ENCODE assay signal across 9 mouse cellular contexts in genomic region chr1:184289733-184290416, GRCm38 (mm10).
DNase-seq lines count a peak whose midpoint lies in the region; ATAC-seq and TF ChIP-seq lines count a peak whose summit lies in the region.
"Had no signal": no experiment of that assay in that cellular context is flagged by ENCODE, and none has a peak within 500 bp of the region (broad histone marks: within the 10 kb centered on the region; RNA-seq: fewer than 3 reads in every experiment).

No protein-coding gene starts in this region.

- H3K27me3 ChIP-seq in hindbrain, embryonic 14.5 days (ENCODE audit: control insufficient read depth, insufficient read depth, low read length): no peaks in the 10 kb centered on the region
- H3K27me3 ChIP-seq in hindbrain, embryonic 11.5 days (ENCODE audit: control insufficient read depth, insufficient read depth, low read length): no peaks in the 10 kb centered on the region
- H3K27me3 ChIP-seq in heart, embryonic 10.5 days (ENCODE audit: insufficient read depth, poor library complexity, severe bottlenecking): no peaks in the 10 kb centered on the region
- H3K27me3 ChIP-seq in liver, postnatal 0 days (ENCODE audit: insufficient read depth, low read length): no peaks in the 10 kb centered on the region

- ATAC-seq in hindbrain, embryonic 14.5 days (ENCODE audit: low FRiP score): no peak
- no peak for ATAC-seq in hindbrain, embryonic 11.5 days (ENCODE audit: low FRiP score)
- peak; percentile 49; the same call in 1 of the 2 replicates for ATAC-seq in liver, postnatal 0 days

- H3K27ac ChIP-seq in hindbrain, embryonic 14.5 days: no peak overlapping the region
- no peak overlapping the region for H3K27ac ChIP-seq in hindbrain, embryonic 11.5 days (ENCODE audit: low read depth, low read length)
- H3K27ac ChIP-seq in heart, embryonic 10.5 days: no peak overlapping the region
- H3K27ac ChIP-seq in liver, postnatal 0 days (ENCODE audit: low read depth): no peak overlapping the region
- H3K27ac ChIP-seq: limb, embryonic 13.5 days had no signal

- H3K36me3 ChIP-seq in hindbrain, embryonic 14.5 days (replicated peaks; ENCODE audit: control insufficient read depth, insufficient read depth): no peaks in the 10 kb centered on the region
- no peaks in the 10 kb centered on the region for H3K36me3 ChIP-seq in hindbrain, embryonic 11.5 days (ENCODE audit: control insufficient read depth, insufficient read depth, low read length)
- no peaks in the 10 kb centered on the region for H3K36me3 ChIP-seq in heart, embryonic 10.5 days
- no peaks in the 10 kb centered on the region for H3K36me3 ChIP-seq in liver, postnatal 0 days (replicated peaks; ENCODE audit: insufficient read depth, low read length)
- H3K36me3 ChIP-seq: limb, embryonic 13.5 days had no signal

- no peak overlapping the region for H3K4me2 ChIP-seq in hindbrain, embryonic 14.5 days (replicated peaks)
- H3K4me2 ChIP-seq in hindbrain, embryonic 11.5 days (replicated peaks; ENCODE audit: low read depth, low read length): no peak overlapping the region
- H3K4me2 ChIP-seq in liver, postnatal 0 days (ENCODE audit: low read depth, low read length): no peak overlapping the region
- H3K4me2 ChIP-seq: limb, embryonic 13.5 days had no signal

- no peak for TF ChIP-seq CTCF in liver, postnatal 0 days (IDR thresholded peaks at IDR 0.05; ENCODE audit: low read depth)

- H3K9me3 ChIP-seq in hindbrain, embryonic 14.5 days (ENCODE audit: control insufficient read depth, low read length): no peaks in the 10 kb centered on the region
- H3K9me3 ChIP-seq in hindbrain, embryonic 11.5 days (ENCODE audit: control insufficient read depth, low read length): no peaks in the 10 kb centered on the region
- no peaks in the 10 kb centered on the region for H3K9me3 ChIP-seq in heart, embryonic 10.5 days
- H3K9me3 ChIP-seq in liver, postnatal 0 days (ENCODE audit: low read length): no peaks in the 10 kb centered on the region
- H3K9me3 ChIP-seq: limb, embryonic 13.5 days had no signal

- no peak overlapping the region for H3K4me3 ChIP-seq in hindbrain, embryonic 14.5 days (replicated peaks; ENCODE audit: low read length)
- no peak overlapping the region for H3K4me3 ChIP-seq in hindbrain, embryonic 11.5 days (ENCODE audit: low read depth, low read length)
- H3K4me3 ChIP-seq in heart, embryonic 10.5 days: no peak overlapping the region
- no peak overlapping the region for H3K4me3 ChIP-seq in liver, postnatal 0 days (ENCODE audit: low read depth, low read length)
- H3K4me3 ChIP-seq: limb, embryonic 13.5 days had no signal

- H3K9ac ChIP-seq in hindbrain, embryonic 14.5 days: no peak overlapping the region
- no peak overlapping the region for H3K9ac ChIP-seq in hindbrain, embryonic 11.5 days (ENCODE audit: low read depth, low read length)
- no peak overlapping the region for H3K9ac ChIP-seq in liver, postnatal 0 days (replicated peaks)
- H3K9ac ChIP-seq: limb, embryonic 13.5 days had no signal

- TF ChIP-seq EP300 in liver, postnatal 0 days (IDR thresholded peaks at IDR 0.05; ENCODE audit: low read depth): peak; percentile 70

- no peaks in the 10 kb centered on the region for H3K4me1 ChIP-seq in hindbrain, embryonic 14.5 days (replicated peaks; ENCODE audit: control insufficient read depth, insufficient read depth, low read length)
- H3K4me1 ChIP-seq in hindbrain, embryonic 11.5 days (replicated peaks; ENCODE audit: control insufficient read depth, insufficient read depth, low read length): no peaks in the 10 kb centered on the region
- H3K4me1 ChIP-seq in heart, embryonic 10.5 days: no peaks in the 10 kb centered on the region
- H3K4me1 ChIP-seq in liver, postnatal 0 days (ENCODE audit: insufficient read depth): no peaks in the 10 kb centered on the region
- H3K4me1 ChIP-seq: limb, embryonic 13.5 days had no signal

- peak; percentile 48 for DNase-seq in hindbrain, embryonic 14.5 days (ENCODE audit: low spot score)
- DNase-seq in hindbrain, embryonic 11.5 days (ENCODE audit: low spot score): no peak
- DNase-seq in adrenal gland, adult 18-20 months (ENCODE audit: low spot score in 2 of 2): peak; percentile 17 to 32
- peak; percentile 51 for DNase-seq in heart, embryonic 10.5 days (ENCODE audit: low spot score)
- peak; percentile 29 for DNase-seq in liver, postnatal 0 days
- no peak for DNase-seq in cerebellum, adult 8-10 months
- no peak for DNase-seq in left cerebral cortex, adult 18-20 months (ENCODE audit: low spot score in 2 of 2)
- no peak for DNase-seq in spleen, adult 18-20 months

- WGBS in hindbrain, embryonic 14.5 days: 43% methylated on average over 7 of the region's 7 CpGs
- 63% methylated on average over 7 of the region's 7 CpGs for WGBS in hindbrain, embryonic 11.5 days
- WGBS in heart, embryonic 10.5 days: 71% methylated on average over 7 of the region's 7 CpGs
- 48% methylated on average over 7 of the region's 7 CpGs for WGBS in liver, postnatal 0 days (ENCODE audit: insufficient replicate concordance)

Comparison
In these comparisons a context has a peak if more than half of its experiments do, and no peak if none do; other contexts are left out.
1. DNase-seq: peak in hindbrain, embryonic 14.5 days (single experiment), adrenal gland, adult 18-20 months (2 of 2), heart, embryonic 10.5 days (single experiment) and liver, postnatal 0 days (single experiment); none in hindbrain, embryonic 11.5 days (single experiment), cerebellum, adult 8-10 months (single experiment), left cerebral cortex, adult 18-20 months (0 of 2) and spleen, adult 18-20 months (0 of 2).